ENCODE assay signal across 16 mouse cellular contexts in the genomic region with DNA sequence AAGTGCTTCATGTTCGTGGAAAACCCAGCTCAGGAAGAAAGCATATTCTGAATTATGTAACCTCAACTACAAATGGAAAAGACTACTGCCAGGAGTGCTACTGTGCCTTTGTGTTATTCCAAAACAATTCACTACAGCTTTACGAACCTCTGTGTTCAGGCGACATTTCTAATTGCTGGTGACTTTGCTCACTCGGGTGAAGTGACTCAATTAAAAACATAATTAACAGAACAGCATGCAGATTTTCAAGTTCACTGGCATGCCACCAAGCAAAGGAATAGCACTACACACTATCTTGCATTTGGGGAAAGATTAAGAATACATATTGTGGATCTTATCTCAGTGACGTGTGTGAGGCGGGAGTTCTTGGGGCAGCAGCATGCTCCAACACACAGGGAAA. TPM values are rescaled to one million over a fixed set of nuclear protein-coding genes. Genes with fewer than 3 reads are reported as not detected.
DNase-seq lines count a peak whose midpoint lies in the region; ATAC-seq lines count a peak whose summit lies in the region.
"Had no signal": no experiment of that assay in that cellular context is flagged by ENCODE, and none has a peak within 500 bp of the region (broad histone marks: within the 10 kb centered on the region; RNA-seq: fewer than 3 reads in every experiment).

No protein-coding gene starts in this region.

- H3K36me3 ChIP-seq in hindbrain, embryonic 15.5 days = no peaks in the 10 kb centered on the region
- no peaks in the 10 kb centered on the region for H3K36me3 ChIP-seq in hindbrain, embryonic 12.5 days
- H3K36me3 ChIP-seq in neural tube, embryonic 13.5 days = peaks cover 4% of the 10 kb centered on the region
- H3K36me3 ChIP-seq in hindbrain, embryonic 16.5 days (ENCODE audit: control insufficient read depth, insufficient read depth, low read length) = peaks cover 2% of the 10 kb centered on the region; the same call in 1 of the 2 replicates
- H3K36me3 ChIP-seq: lung, embryonic 15.5 days had no signal

- no peak for DNase-seq in neural tube, embryonic 10.5 days (ENCODE audit: extremely low spot score, low spot score)
- no peak for DNase-seq in adrenal gland, adult 18-20 months (ENCODE audit: low spot score in 2 of 2)
- DNase-seq in yolk sac, embryonic 10.5 days (ENCODE audit: low spot score) = no peak
- DNase-seq: cerebellum, postnatal 36 days; gastrocnemius, postnatal 25 days; kidney, adult 2 months; kidney, postnatal 25 days; thymus, postnatal 14 days had no signal

- no peak overlapping the region for H3K4me2 ChIP-seq in hindbrain, embryonic 15.5 days
- no peak overlapping the region for H3K4me2 ChIP-seq in hindbrain, embryonic 12.5 days (replicated peaks)
- no peak overlapping the region for H3K4me2 ChIP-seq in neural tube, embryonic 13.5 days
- H3K4me2 ChIP-seq in hindbrain, embryonic 16.5 days (ENCODE audit: low read length) = no peak overlapping the region
- H3K4me2 ChIP-seq: liver, embryonic 11.5 days; lung, embryonic 15.5 days had no signal

- 44% methylated on average over 6 of the region's 6 CpGs for WGBS in hindbrain, embryonic 15.5 days
- WGBS in hindbrain, embryonic 12.5 days = 73% methylated on average over 6 of the region's 6 CpGs
- 41% methylated on average over 6 of the region's 6 CpGs for WGBS in neural tube, embryonic 13.5 days
- WGBS in hindbrain, embryonic 16.5 days = 38% methylated on average over 6 of the region's 6 CpGs

- no peak overlapping the region for H3K9ac ChIP-seq in hindbrain, embryonic 15.5 days
- no peak overlapping the region for H3K9ac ChIP-seq in hindbrain, embryonic 12.5 days
- H3K9ac ChIP-seq in neural tube, embryonic 13.5 days = no peak overlapping the region
- no peak overlapping the region for H3K9ac ChIP-seq in hindbrain, embryonic 16.5 days (ENCODE audit: low read depth, low read length)
- H3K9ac ChIP-seq: lung, embryonic 15.5 days had no signal

- H3K27ac ChIP-seq in hindbrain, embryonic 15.5 days (replicated peaks) = no peak overlapping the region
- no peak overlapping the region for H3K27ac ChIP-seq in hindbrain, embryonic 12.5 days
- H3K27ac ChIP-seq in neural tube, embryonic 13.5 days (replicated peaks) = peak overlapping the region; percentile 50
- no peak overlapping the region for H3K27ac ChIP-seq in hindbrain, embryonic 16.5 days (ENCODE audit: low read depth, low read length)
- H3K27ac ChIP-seq: limb, embryonic 10.5 days; lung, embryonic 15.5 days had no signal

- H3K9me3 ChIP-seq in hindbrain, embryonic 15.5 days = no peaks in the 10 kb centered on the region
- no peaks in the 10 kb centered on the region for H3K9me3 ChIP-seq in hindbrain, embryonic 12.5 days (replicated peaks)
- no peaks in the 10 kb centered on the region for H3K9me3 ChIP-seq in neural tube, embryonic 13.5 days
- H3K9me3 ChIP-seq in hindbrain, embryonic 16.5 days (ENCODE audit: control insufficient read depth, low read length) = no peaks in the 10 kb centered on the region
- H3K9me3 ChIP-seq: limb, embryonic 10.5 days; lung, embryonic 15.5 days had no signal

- no peak overlapping the region for H3K4me3 ChIP-seq in hindbrain, embryonic 15.5 days
- no peak overlapping the region for H3K4me3 ChIP-seq in hindbrain, embryonic 12.5 days
- H3K4me3 ChIP-seq in neural tube, embryonic 13.5 days = no peak overlapping the region
- H3K4me3 ChIP-seq in hindbrain, embryonic 16.5 days (ENCODE audit: low read length) = no peak overlapping the region
- H3K4me3 ChIP-seq: limb, embryonic 10.5 days; lung, embryonic 15.5 days had no signal

- ATAC-seq in hindbrain, embryonic 15.5 days (ENCODE audit: low FRiP score, low read depth) = peak; percentile 54; the same call in 1 of the 2 replicates
- no peak for ATAC-seq in hindbrain, embryonic 12.5 days (ENCODE audit: low FRiP score)
- no peak; the same call in 1 of the 2 replicates for ATAC-seq in neural tube, embryonic 13.5 days (ENCODE audit: low read depth)
- ATAC-seq in hindbrain, embryonic 16.5 days = peak; percentile 70

- H3K27me3 ChIP-seq in hindbrain, embryonic 15.5 days = no peaks in the 10 kb centered on the region
- no peaks in the 10 kb centered on the region for H3K27me3 ChIP-seq in hindbrain, embryonic 12.5 days
- H3K27me3 ChIP-seq in neural tube, embryonic 13.5 days = no peaks in the 10 kb centered on the region
- no peaks in the 10 kb centered on the region for H3K27me3 ChIP-seq in hindbrain, embryonic 16.5 days (replicated peaks; ENCODE audit: control insufficient read depth, insufficient read depth, low read length)
- H3K27me3 ChIP-seq: lung, embryonic 15.5 days had no signal

- peaks cover 13% of the 10 kb centered on the region for H3K4me1 ChIP-seq in hindbrain, embryonic 15.5 days (replicated peaks)
- H3K4me1 ChIP-seq in hindbrain, embryonic 12.5 days = no peaks in the 10 kb centered on the region
- H3K4me1 ChIP-seq in neural tube, embryonic 13.5 days (replicated peaks) = peaks cover 25% of the 10 kb centered on the region
- no peaks in the 10 kb centered on the region; the same call in 1 of the 2 replicates for H3K4me1 ChIP-seq in hindbrain, embryonic 16.5 days (ENCODE audit: control insufficient read depth, insufficient read depth, low read depth, low read length)
- H3K4me1 ChIP-seq: limb, embryonic 10.5 days; lung, embryonic 15.5 days had no signal

RNA-seq across cellular contexts. Expression of a gene that starts 57.1 kb away (rescaled TPM):
- 786 and 825 TPM in 2 replicates for polyA plus RNA-seq in hindbrain, embryonic 15.5 days (2015; fragmentation: Nextera tagmentation; extraction: Ambion mirVana)
- 500 and 546 TPM in 2 replicates for polyA plus RNA-seq in hindbrain, embryonic 12.5 days (2016; fragmentation: Nextera tagmentation; extraction: Ambion mirVana)
- polyA plus RNA-seq in neural tube, embryonic 13.5 days (2015; fragmentation: Nextera tagmentation; extraction: Ambion mirVana) = 622 and 732 TPM in 2 replicates
- polyA plus RNA-seq in hindbrain, embryonic 16.5 days (2015; fragmentation: Nextera tagmentation; extraction: Ambion mirVana) = 800 and 988 TPM in 2 replicates
- total RNA-seq in adrenal gland, adult 18-20 months (2021) = 10 to 100 TPM; 53.9 to 85.9 TPM
- total RNA-seq: neutrophil, adult 5-6 weeks had no signal

Comparison
In these comparisons a context has a peak if more than half of its experiments do, and no peak if none do; other contexts are left out.
1. ATAC-seq: peak in hindbrain, embryonic 15.5 days (single experiment) and hindbrain, embryonic 16.5 days (single experiment); none in hindbrain, embryonic 12.5 days (single experiment) and neural tube, embryonic 13.5 days (single experiment).